Mouse (Mus musculus) CD4-positive, CD25-positive, alpha-beta regulatory T cell, adult 2 months (primary cell): ENCODE measurements around the gene Shkbp1.

Experiments
- DNase-seq: peaks from one replicate; pipeline ENCODE4 v3.0.0-alpha.2; 2012; ENCODE audit warnings: low read depth, low spot score

Gene Shkbp1

DNA sequence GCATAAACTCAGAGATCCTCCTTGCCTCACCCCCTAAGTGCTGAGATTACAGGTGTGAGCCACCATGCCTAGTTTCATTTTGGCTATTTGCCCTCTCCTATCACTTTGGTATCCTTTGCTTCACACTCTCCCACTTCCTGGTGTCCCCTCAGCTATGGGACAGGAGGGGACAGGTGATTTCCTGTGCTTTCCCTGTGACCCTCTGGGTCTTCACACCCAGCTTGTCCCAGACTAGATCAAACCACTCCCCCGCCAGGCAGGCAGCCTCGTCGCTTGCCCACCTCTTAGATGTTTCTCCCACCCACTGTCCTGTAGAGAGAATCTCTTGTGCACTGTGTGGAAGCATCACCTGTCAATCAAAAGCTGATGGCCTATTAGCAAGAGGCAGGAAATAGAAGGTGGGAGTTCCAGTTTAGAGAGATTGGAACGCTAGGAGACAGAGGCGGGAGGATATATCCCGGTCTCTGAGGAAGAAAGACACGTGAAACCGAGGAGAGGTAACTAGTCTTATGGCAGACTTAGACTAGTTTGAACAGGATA is 44.8 kb downstream of the Shkbp1 start:
- no peak for DNase-seq

DNA sequence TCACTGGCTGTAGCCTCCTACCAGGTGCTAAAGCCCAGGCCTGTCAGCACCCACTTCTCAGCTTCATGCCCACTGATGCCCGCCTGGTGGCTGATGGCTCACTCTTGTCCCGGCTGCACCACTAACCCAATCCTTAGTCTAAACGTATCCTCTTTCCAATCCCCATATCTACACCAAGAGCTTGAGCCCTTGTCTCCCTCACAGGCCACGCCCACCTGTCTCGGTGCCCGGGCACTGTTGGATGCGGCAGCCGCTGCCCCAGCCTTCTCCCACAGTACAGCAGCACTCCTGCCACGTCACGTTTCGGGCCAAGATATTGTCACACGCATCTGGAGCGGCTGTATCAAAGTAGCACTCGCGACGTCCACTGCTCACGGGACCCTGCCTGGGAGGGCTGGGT is 45.5 kb downstream of the Shkbp1 start:
- peak; percentile 17 for DNase-seq

DNA sequence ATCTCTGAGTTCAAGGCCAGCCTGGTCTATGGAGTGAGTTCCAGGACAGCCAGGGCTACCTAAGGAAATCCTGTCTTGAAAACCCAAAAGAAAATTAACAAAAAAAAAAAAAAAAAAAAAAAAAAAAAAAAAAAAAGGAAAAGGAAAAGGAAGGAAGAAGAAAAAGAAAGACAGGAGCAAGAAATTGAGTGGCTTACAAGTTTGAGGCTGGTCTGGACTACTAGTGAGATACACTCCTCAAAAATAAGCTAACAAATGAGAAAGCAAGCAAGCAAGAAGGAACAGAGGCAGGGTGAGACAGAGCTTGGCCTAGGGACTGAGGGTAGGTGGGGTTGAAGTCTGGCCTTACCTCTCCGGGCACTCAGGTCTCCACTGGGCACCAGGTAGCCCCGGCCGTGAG is 46.0 kb downstream of the Shkbp1 start:
- DNase-seq = no peak

DNA sequence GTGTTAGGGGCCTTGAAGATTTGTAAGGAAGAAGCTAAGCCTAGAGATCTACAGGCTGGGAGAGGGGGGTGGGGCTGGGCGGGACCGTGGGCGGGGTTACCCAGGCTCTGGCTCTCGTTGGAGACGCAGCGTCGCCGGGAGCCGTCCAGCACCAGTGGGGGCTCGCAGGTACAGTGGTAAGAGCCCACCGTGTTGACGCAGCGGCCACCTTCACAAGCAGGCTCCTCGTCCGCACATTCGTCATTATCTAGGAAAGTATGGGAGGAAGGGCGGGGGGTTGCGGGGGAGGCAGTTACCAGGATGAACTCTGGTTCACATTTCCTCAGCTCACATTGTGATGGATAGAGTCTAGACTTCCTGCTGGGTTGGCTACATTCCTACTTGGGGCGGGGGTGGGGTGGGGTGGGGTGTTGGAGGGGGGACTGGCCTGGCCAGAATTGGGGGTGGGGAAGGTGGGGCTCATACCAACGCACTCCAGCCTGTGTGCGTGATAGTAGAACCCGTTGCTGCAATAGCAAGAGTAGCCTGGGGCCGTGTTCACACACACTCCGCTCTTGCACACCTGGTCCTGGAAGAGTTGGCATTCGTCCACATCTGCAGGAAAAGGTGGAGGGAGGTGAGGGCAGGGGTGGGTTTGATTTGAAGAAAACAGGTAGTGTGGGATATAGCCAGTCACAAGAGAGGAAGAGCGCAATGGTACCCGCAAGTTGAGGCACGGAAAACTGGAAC is 46.8 kb downstream of the Shkbp1 start:
- peak; percentile 20 for DNase-seq

DNA sequence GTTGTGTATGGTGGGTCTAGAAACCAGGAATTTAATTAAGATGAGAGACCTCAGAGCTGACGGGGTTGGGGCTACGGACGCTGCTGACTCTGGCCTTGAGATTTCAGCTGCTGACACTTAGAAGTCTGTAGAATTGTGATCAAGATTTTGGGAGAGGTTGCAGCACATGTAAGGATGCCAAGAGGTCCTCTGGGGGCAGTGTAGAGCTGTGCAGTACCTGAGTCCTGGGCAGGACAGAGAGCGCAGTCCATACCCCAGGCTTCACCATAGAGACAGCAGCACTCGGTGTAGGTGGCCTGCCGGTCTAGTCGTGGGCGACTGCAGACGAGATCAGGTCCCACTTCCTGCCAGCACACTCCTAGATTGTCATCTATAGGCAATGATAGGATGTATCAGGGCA is 48.3 kb downstream of the Shkbp1 start:
- DNase-seq = no peak

DNA sequence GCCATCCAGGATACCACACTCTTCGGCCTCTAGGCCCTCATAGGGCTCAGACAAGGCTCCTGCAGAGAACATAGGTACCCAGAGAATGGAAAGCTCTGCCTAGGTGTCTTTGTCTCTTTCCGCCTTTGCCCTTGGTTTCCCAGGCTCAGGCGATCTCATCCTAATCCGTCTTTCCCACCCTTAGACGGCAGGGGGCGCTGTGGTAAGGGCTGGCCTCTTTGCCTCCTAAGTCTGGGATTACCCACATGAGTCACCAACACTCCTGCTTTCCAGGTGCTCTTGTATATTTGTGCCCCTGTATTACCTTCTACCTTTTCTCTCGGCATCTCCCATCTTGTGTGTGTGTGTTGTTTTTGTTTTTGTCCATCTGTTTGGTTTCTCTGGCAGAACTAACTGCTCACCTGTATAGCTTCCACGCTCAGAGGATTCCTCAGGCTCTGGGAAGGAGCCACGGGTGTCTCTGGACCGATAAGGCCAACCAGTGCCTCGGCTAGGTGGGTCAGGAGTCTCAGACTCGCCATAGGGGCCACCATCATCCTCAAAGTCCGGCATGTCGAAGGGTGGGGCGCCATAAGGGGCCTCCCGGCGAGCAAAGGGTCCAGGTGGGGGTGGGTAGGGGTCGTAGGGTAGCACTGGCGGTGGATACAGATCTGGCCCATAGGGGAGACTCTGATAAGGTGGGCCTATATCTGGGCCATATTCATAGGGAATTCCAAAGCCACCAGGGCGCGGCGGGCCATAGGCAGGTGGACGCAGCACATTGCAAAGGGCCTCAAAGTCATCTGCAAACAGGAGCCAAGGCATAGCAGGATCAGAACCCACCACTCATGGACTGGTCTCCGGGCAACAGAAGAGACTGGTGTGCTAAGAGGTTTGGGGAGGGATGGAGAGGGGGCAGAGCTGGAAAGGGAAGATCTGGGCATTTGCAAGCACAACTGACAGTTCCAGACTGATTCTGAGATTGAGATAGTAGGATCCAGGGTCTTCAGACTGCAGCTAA is 49.4 kb downstream of the Shkbp1 start:
- DNase-seq = peak; percentile 52

DNA sequence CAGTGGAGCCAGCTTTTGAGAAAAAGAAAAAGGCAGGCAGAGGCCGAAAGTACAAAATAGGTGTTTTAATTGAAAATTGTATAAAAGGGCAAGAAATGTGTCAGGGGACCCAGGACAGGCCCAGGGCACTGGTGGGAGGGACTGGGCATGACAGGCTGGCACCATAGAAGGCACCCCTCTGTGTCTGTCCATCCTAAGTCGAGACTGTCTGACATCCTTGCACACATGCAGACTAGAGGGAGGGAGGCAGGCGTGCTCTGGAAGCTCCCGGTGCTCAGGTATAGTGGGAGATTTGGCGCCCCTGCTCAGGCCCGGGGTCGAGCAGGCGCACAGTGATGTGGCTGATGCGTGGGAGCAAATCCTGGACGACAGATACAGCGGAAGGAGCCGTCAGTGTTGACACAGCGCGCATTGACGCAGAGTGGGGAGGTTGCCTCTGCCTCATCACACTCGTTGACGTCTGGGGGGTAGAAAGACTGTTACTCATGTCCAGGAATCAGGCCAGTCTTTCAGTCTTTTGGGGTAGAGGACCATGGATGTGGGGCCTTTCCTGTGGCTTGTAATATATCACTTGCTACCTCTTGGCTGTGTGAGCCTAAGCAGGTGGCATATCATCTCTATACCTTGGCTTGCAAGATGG is 50.6 kb downstream of the Shkbp1 start:
- DNase-seq = no peak

DNA sequence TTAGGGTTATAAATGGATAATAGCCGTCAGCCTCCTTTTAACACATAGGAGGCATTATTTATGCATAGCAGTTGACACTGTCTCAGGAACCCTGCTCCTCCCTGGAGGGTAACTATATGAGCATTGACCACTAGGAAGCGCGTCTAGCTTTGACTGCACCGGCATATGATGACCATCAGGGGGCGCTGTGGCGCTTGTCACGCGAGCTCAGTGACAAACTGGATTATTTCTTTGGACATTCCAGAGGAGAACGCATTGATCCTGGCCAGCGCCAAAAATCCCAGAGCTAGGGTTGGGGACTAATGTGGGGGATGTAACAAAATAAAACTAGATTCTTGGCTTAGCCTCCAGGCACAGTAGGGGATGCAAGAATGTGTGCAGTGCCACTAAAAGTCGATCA is 53.6 kb downstream of the Shkbp1 start:
- DNase-seq = peak; percentile 80

DNA sequence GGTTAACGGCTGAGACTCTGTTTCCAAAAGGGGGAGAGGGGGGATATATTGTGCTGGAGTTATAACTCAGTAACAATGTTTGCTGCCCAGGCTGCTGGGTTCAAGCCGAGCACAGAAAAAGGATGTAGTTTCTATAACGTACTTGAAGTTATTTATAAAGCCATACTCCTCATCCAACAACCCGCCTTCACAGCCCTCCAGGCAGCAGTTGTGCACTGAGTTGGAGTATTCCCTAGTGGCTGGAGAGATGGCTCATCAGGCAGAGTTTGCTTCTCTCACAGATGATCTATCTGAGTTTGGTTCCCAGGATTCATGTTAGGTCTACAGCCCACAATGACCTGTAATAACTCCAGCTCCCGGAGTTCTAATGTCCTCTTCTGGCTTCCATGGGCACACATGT is 55.0 kb downstream of the Shkbp1 start:
- no peak for DNase-seq

DNA sequence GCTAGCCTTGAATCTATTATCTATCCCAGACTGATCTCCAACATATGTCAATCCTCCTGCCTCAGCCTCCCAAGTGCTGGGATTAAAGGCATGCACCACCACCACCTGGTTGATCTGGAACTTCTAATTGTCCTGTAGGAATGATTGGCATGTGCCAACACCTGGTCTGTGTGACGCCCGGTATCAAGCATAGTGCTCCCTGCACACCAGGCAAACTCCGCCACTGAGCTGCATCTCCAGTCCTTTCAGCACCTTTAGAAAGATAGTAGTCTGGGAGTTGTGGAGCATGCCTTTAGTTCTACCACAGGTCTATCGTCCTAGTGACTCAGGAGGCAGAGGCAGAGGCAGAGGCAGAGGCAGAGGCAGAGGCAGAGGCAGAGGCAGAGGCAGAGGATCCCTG is 55.5 kb downstream of the Shkbp1 start:
- no peak for DNase-seq

DNA sequence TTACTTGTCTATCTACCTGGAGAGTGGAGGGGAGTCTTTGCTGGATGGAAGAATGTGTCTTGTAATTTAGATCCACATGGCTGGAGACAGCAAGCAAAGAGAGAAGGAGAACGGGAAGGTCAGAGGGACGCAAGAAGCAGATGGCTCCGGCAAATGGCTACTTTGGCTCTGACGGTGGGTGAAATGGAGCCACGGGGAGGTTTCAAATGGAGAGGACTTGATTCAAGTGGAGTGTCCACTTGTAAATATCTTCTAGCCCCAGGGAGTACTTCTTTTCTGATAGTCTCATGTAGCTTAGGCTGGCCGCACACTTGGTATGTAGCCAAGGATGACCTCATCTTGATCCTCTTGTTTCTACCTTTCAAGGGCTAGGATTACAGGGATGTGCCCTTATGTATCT is 57.0 kb downstream of the Shkbp1 start:
- no peak for DNase-seq

DNA sequence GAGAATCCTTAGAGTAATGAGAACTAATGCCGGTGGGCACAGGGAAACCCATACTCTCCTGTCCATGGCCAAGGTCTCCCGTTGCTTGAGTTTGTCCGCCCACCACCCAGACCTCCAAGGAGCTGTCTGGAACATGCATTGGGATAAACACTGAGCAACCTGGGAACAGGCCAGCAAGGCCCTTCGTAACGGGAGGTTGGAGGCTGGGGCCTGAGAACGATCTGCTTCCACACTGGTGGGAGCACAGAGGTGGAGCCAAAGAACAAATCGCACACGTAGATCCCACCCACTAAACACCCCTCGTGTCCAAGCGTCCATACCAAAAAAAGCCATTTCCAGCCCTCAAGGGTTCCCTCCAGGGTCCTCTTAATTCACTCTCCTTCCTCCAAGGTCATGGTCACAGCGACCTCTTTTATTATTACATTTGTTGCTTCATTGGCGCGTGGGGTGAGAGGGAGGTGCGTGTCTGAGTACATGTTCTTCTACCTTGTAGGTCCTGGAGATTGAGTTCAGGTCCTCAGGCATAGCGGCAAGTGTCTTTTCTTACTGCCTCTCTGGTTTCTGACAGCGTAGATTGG is 57.7 kb downstream of the Shkbp1 start:
- no peak for DNase-seq

DNA sequence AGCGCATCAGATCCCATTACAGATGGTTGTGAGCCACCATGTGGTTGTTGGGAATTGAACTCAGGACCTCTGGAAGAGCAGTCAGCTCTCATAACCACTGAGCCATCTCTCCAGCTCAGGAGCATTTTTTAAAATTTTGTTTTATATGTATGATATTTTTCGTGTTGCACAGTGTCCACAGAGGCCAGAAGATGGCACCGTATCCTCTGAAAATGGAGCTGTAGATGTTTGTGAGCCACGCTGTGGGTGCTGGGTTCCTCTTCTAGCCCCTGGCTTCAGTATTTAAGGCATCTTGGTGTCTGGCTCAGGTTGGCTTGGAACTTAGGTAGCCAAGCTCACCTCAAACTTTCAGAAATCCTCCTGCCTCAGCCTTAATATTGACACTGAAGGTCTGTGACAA is 59.3 kb downstream of the Shkbp1 start:
- no peak for DNase-seq

DNA sequence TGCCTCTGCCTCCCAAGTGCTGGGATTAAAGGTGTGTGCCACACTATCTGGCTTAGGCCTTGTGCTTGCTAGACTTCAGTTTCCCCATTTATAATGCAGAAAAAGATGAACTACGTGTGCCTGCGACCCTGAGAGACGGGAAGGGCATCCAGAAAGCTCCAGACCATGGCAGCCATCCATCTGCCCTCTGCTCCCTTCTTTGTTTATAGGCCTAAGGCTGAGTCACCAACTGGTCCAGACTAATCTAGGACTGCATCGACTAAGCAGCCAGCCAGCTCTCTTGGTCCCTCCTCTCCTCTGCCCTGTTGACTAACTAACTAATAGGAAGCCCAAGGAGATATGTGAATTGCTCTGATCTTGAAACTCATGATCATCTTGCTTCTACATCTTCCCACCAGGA is 59.9 kb downstream of the Shkbp1 start:
- no peak for DNase-seq
